Mouse (Mus musculus) lung, postnatal 25 days (tissue): ENCODE results near the gene Atad2b.
"Not testable (repeated sequence)": the region's sequence is repeated elsewhere in the genome, so short reads cannot be mapped to it uniquely, and the experiment has no call there.

ENCODE experiments used
- DNase-seq: peaks from one replicate; pipeline ENCODE4 v3.0.0; 2022; ENCODE audit warnings: low spot score

Atad2b gene

GRCm38 (mm10) chr12:4916994-4917804 lies at the start of gene Atad2b:
TSS of gene Atad2b (plus strand) at chr12:4917353.
- DNase-seq = peak; percentile 97

DNA sequence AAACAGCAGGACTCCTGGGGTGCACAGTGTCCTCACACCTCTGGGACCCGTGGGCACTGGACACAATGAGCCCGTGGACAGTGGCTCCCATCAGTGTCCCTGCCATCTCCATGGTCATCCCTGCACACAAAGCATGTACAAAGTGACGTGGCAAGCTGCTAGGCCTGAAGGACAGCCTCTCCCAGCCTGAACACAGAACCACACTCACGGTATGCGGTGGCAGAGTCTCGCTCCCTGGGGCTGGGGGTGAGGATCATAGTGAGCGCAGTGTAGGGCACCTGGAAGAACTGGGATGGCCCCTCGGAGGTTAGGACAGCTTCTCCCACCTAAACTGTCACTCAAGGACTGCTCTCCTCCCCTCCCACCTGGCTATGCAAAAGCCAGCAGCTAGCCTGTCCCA lies 48.2 kb upstream of the Atad2b start:
- DNase-seq = no peak

DNA sequence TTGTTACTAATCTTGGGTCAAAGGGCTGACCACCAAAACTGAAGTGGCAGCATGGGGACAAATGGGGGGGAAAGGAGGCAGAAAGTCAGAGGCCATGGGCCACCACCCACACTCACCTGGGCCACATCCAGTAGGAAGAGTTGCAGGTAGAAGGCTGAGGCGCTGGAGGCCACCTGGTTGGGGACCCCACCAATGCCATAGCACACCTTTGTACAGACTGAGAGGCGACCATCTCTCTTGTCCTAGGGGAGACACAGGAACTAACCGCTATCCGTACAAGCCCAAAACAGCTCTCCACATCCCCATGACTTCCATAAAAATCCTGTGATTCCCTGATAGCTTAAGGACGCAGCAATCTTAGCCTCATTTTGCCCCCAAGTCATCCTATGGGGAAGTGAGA lies 45.9 kb upstream of the Atad2b start:
- no peak for DNase-seq

DNA sequence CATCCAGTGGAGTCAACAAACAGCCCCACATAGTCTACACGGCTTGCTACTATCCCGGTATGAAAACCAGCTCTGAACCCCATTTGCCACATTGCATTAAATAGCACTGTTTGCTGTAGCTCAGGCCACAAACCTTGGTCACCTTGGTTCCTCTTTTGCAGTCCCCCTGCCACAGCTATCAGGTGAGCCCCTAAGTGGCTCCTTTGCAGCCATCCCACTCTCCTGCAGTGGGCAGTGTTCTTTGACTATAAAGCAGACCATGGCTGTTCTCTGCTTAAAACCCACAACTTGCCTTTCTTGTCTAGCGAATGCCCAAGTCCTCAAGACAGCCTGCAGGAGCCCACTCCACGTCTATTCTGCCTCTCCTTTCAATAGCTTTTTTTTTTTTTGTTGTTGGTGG lies 44.9 kb upstream of the Atad2b start:
- DNase-seq = no peak

GRCm38 (mm10) chr12:4872983-4873477 lies 44.1 kb upstream of the Atad2b start:
- no peak for DNase-seq

DNA sequence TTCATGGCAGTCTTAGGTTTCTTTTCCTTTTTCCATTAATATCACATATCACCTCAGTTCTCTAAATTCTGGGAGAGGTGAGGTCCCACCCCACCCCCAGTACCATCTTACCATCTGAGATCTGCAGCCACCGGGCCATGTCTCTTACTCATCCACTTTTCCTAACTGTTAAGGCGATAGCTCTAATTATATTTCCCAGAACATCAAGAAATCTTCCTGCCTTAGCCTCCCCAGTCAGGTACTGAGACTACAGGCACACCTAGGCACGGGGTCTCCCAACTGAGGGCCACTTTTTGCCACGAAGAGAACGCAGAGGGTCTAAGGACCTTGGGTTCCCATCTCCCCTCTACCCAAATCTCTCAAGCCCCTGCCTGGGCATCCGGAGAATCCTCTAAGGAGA lies 43.6 kb upstream of the Atad2b start:
- no peak for DNase-seq

GRCm38 (mm10) chr12:4874161-4874927 lies 42.8 kb upstream of the Atad2b start, which contains the start of gene Mfsd2b:
TSS of gene Mfsd2b (minus strand) at chr12:4874359.
- DNase-seq = peak; percentile 75

DNA sequence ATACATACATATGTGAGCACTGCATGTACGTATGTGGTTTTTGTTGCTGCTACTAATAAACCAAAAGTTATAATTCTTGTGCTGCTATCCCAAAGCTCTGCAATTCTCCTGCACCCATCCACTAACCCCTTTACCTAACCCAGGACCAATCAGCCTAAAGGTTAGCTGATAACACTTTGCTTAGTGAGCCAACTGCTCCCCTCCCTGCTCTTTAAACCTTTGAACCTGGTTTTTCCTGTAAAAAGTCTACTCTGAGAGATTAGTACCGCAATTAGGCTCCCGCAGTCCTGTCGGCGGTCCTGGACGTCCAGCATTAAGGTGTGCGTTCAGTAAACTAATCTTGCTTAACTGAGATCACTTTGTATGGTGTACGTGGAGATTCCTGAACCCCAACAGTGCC lies 41.5 kb upstream of the Atad2b start:
- DNase-seq = no peak

DNA sequence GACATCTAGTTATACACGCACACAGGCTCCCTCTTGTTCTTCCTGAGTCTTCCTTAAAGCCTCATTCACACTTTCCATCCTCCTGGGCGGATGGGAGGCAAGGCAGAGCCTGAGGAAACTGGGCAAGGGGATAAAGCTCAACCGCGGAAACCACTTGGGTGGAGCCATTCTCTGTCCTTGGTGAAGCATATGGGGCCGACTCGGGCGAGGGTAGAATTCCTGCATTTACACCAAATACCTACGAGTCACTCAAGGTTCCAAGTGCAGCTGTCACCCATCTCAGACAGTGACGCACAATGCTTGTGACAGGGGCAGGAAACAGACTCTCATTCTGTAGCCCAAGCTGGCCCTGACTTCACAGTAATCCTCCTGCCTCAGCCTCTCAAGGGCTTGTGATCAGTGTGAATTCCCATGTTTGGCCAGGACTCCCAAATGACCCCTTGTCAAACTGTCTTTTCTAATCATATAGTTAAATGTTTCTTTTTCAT lies 38.8 kb upstream of the Atad2b start:
- DNase-seq = no peak

DNA sequence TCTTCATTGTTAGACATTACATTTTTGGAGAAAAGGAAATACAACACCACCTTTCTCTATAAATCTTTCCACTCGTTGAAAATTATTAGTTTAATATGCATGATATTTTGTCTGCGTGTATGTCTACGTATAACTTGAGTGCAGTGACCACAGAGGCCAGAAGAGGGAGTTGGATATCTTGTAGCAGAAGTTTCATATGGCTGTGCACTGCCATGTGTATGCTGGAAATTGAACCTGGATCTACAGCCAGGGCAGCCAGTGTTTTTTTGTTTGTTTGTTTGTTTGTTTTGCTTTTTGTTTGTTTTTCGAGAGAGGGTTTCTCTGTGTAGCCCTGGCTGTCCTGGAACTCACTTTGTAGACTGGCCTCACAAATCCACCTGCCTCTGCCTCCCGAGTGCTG lies 38.1 kb upstream of the Atad2b start:
- DNase-seq = no peak

GRCm38 (mm10) chr12:4882086-4882485 lies 35.1 kb upstream of the Atad2b start:
- DNase-seq = no peak

DNA sequence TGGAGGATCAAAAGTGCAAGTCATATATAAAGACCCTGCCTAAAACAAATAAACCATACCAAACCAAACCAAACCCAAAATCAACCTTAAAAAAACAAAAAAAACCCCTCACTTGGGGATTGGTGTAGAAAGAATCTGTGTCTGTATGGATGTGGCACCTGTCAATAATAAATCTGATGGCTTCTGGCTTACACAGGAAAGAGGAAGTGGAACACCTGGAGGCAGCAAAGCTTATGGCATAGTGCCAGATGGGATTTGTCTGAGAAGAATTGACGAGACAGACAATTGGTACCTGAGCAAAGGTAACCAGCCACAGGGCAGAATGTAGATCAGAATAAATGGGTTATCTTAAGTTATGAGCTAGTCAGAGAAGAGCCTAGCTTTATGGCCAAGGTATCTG lies 32.1 kb upstream of the Atad2b start:
- DNase-seq = no peak

- not testable (repeated sequence) for DNase-seq
Observed at GRCm38 (mm10) chr12:4886581-4886980, 30.6 kb upstream of the Atad2b start.

GRCm38 (mm10) chr12:4888739-4889138 lies 28.4 kb upstream of the Atad2b start:
- DNase-seq = no peak

- DNase-seq = no peak
Observed at GRCm38 (mm10) chr12:4889251-4889650, 27.9 kb upstream of the Atad2b start.

DNA sequence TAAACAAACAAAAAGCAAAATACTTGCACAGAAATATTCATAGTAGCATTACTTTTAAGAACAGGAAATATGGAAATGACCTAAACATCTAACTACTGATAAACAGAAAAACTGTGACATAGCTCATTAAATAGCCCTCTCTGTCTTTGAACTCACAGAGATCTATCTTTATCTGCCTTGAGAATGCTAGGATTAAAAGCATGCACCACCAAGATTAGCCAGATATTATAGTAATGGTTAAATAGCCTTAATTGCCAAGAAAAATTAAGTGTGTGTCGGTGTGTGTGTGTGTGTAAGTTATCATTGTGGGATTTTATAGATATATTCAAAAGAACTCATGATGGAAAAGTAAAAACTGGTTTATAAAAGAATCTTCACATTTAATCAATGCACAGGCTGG lies 27.3 kb upstream of the Atad2b start:
- DNase-seq = no peak

GRCm38 (mm10) chr12:4898024-4898423 lies 19.1 kb upstream of the Atad2b start:
- DNase-seq = no peak

- no peak for DNase-seq
Observed at GRCm38 (mm10) chr12:4905946-4906345, 11.2 kb upstream of the Atad2b start.

GRCm38 (mm10) chr12:4906476-4906875 lies 10.7 kb upstream of the Atad2b start:
- DNase-seq = no peak

- peak; percentile 94 for DNase-seq
Observed at GRCm38 (mm10) chr12:4906951-4907906, 9.9 kb upstream of the Atad2b start, which contains the start of gene Ubxn2a. TSS of gene Ubxn2a (minus strand) at chr12:4907705.

DNA sequence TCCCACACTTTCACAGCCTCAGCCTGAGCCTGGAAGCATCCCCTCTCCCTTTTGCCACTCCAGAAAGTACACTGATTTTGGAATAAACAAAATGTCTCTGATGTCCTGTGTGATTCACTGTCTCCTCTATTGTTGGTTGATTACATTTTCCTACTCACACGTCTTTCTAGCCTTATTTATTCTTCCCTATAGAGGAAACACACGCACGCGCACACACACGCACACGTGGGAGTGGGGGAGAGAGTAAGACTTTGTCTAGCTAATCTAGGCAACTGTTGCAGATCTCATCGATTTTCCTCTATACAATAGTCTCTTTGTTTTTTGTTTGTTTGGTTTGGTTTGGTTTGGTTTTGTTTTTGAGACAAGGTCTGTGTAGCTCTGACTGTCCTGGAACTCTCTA lies 8.8 kb upstream of the Atad2b start:
- DNase-seq = no peak

DNA sequence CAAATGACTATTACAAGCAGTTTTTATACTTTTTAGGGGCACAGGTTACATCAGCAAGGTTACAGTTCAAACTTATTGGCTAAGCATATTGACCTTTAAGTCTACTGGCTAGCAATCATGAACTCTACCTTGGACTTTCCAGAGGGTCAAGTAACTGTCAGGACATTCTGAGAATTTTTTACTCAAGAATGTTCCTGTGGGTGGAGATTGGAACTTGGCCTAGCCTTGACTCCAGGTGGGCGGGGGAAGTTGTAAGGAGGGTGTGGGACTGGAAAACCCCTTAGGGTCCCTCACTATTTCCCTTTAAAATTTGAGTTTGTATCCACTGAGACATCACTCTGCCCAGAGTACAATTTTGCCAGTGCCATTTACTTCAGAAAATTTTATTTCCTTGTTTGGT lies 6.7 kb upstream of the Atad2b start:
- DNase-seq = not testable (repeated sequence)
